Mouse (Mus musculus): ENCODE data around the gene Shoc2. TPM values are rescaled to one million over a fixed set of nuclear protein-coding genes. Genes with fewer than 3 reads are reported as not detected.

Gene Shoc2
- polyA plus RNA-seq, 1 experiment = 9.5 TPM

GRCm38 (mm10) chr19:54072233-54072800 lies 128.2 kb downstream of the Shoc2 start:
- no peak overlapping the region for H3K27ac ChIP-seq (ENCODE audit: control insufficient read depth, insufficient read depth, low read depth, low read length)
- H3K27me3 ChIP-seq (ENCODE audit: control insufficient read depth, insufficient read depth, low read length) = no peaks in the 10 kb centered on the region
- TF ChIP-seq POLR2A (IDR thresholded peaks at IDR 0.05; ENCODE audit: control insufficient read depth, low read depth, low read length) (no peak), CTCF (IDR thresholded peaks at IDR 0.05; ENCODE audit: control insufficient read depth, insufficient read depth, insufficient replicate concordance, low read depth, low read length) (no peak)

DNA sequence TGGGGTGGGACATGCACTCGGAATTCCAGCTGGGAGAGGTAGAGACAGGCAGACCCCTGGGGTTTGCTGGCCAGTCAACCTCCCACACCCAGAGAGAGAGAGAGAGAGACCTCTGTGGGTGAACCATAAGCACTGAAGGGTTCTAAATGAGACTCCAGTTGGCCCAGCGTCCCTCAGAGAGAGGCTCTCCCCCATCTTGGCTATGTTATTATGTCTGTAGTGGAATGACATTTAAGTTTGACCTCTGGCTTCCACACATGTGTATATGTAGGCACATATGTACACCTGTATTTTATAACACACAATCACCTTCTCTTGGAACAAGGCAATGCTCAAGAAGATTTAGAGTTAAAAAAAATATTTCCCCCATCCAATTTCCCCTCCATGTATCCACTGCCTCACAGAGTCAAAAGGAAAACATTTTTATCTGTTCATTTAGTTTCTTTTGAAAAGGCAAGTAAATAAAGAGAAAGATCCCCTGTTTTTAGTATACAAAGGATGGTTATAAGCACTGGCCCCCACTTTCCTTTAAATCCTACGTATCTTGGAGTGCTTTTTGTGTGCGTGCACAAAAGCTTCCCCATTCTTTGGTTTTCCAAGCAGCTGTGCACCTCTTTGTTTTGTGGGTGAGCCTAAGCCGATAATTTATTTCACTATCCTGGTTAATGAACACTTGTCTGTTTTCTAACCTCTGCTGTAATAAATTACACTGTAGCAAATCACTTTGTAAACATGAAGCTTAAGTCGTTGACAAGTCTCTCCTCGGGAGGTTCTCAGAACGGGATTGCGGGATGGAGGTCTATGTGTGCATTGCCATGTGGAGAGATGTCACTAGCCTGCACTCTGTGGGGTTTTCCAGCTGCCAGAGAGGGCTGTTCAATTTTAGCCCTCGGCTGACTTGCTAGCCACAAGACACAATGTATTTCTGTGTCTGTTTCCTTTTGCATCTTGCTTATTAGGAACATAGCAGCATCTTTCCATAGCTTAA lies 132.6 kb downstream of the Shoc2 start:
- H3K27me3 ChIP-seq (ENCODE audit: control insufficient read depth, insufficient read depth, low read length) = no peaks in the 10 kb centered on the region
- H3K27ac ChIP-seq (ENCODE audit: control insufficient read depth, insufficient read depth, low read depth, low read length) = no peak overlapping the region
- no peaks in the 10 kb centered on the region for H3K36me3 ChIP-seq (ENCODE audit: control insufficient read depth, insufficient read depth, low read length)
- H3K4me3 ChIP-seq (ENCODE audit: control insufficient read depth, low read depth, low read length) = no peak overlapping the region
- H3K4me1 ChIP-seq (ENCODE audit: control insufficient read depth, insufficient read depth, low read length) = peaks cover 7% of the 10 kb centered on the region; the same call in 1 of the 2 replicates
- TF ChIP-seq CTCF (IDR thresholded peaks at IDR 0.05; ENCODE audit: control insufficient read depth, insufficient read depth, insufficient replicate concordance, low read depth, low read length) = no peak
- no peak for TF ChIP-seq POLR2A (IDR thresholded peaks at IDR 0.05; ENCODE audit: control insufficient read depth, low read depth, low read length)

More at GRCm38 (mm10) chr19:54072233-54072800, 128.2 kb downstream of the Shoc2 start:
- H3K36me3 ChIP-seq (ENCODE audit: control insufficient read depth, insufficient read depth, low read length) = no peaks in the 10 kb centered on the region
- H3K4me1 ChIP-seq (ENCODE audit: control insufficient read depth, insufficient read depth, low read length) = peaks cover 7% of the 10 kb centered on the region; the same call in 1 of the 2 replicates
- H3K4me3 ChIP-seq (ENCODE audit: control insufficient read depth, low read depth, low read length) = no peak overlapping the region

DNA sequence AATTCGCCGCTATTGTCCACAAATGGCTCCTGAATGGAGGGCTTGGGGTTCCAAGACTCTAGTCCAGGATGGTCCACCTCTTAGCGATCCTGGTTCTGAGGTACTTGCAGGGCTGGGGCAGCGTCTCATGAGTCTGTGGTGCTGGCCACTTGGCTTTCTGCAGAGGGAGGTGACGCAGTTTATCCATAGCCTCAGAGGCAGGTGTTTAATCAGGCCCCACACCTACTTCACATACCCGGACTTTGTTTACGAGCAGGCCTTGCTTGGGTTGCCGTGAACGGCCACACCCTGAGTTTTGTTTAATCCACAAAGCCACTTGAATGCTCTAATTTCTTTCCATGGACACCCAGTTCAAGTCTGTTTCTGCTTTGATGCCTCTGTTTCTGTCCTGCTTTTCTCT lies 137.2 kb downstream of the Shoc2 start:
- H3K4me1 ChIP-seq (ENCODE audit: control insufficient read depth, insufficient read depth, low read length) = no peaks in the 10 kb centered on the region
- H3K36me3 ChIP-seq (ENCODE audit: control insufficient read depth, insufficient read depth, low read length) = no peaks in the 10 kb centered on the region
- H3K27me3 ChIP-seq (ENCODE audit: control insufficient read depth, insufficient read depth, low read length) = no peaks in the 10 kb centered on the region
- TF ChIP-seq POLR2A (IDR thresholded peaks at IDR 0.05; ENCODE audit: control insufficient read depth, low read depth, low read length) = no peak
- TF ChIP-seq CTCF (IDR thresholded peaks at IDR 0.05; ENCODE audit: control insufficient read depth, insufficient read depth, insufficient replicate concordance, low read depth, low read length) = no peak
- no peak overlapping the region for H3K4me3 ChIP-seq (ENCODE audit: control insufficient read depth, low read depth, low read length)
- H3K27ac ChIP-seq (ENCODE audit: control insufficient read depth, insufficient read depth, low read depth, low read length) = no peak overlapping the region

DNA sequence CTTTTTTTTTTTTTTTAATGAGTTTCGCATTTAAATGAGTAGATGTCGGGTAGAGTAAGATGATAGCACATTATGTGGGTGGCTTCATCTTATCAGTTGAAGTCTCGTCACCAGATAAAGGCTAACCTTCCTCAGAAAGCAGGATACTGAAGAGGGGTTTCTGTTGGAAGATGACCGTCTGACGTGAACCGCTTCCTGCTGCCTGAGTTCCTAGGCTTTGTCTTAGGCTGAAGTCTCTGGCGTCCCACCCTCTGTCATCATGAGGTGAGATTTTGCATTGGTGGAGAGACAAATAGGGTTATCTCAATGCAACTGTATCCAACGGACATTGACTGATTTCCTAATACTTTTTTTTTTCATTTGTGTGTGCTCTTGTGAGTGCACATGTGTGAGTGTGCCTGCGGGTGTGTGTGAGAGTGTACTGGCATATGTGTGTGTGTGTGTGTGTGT lies 137.6 kb downstream of the Shoc2 start:
- Histone ChIP-seq H3K4me1 (ENCODE audit: control insufficient read depth, insufficient read depth, low read length) (no peaks in the 10 kb centered on the region), H3K27ac (ENCODE audit: control insufficient read depth, insufficient read depth, low read depth, low read length) (no peak overlapping the region), H3K4me3 (ENCODE audit: control insufficient read depth, low read depth, low read length) (no peak overlapping the region), H3K27me3 (ENCODE audit: control insufficient read depth, insufficient read depth, low read length) (no peaks in the 10 kb centered on the region), H3K36me3 (ENCODE audit: control insufficient read depth, insufficient read depth, low read length) (no peaks in the 10 kb centered on the region)
- TF ChIP-seq CTCF (IDR thresholded peaks at IDR 0.05; ENCODE audit: control insufficient read depth, insufficient read depth, insufficient replicate concordance, low read depth, low read length) (no peak), POLR2A (IDR thresholded peaks at IDR 0.05; ENCODE audit: control insufficient read depth, low read depth, low read length) (no peak)

Other genes starting within 250 kb of the Shoc2 start
- gene Pdcd4, start 52.1 kb upstream of the Shoc2 start, polyA plus RNA-seq (2012; rRNA removed) = 37.1 and 46.6 TPM in 2 replicates
- 49.8 and 63.0 TPM in 2 replicates for gene Bbip1, start 321 bp downstream of the Shoc2 start, polyA plus RNA-seq (2012; rRNA removed)
- gene Adra2a, start 99.8 kb downstream of the Shoc2 start, polyA plus RNA-seq (2012; rRNA removed) = 0.14 and 0.76 TPM in 2 replicates